Mouse (Mus musculus) kidney, postnatal 36 days (tissue): ENCODE data around the gene Gm20481.
A peak's percentile ranks its signal among the peaks of the same experiment; 100 is the strongest.
"Not testable (repeated sequence)": the region's sequence is repeated elsewhere in the genome, so short reads cannot be mapped to it uniquely, and the experiment has no call there.

Experiments used
- DNase-seq, 2 experiments: peaks; one replicate each; pipeline ENCODE4 v3.0.0; 2021 to 2022; ENCODE audit warnings: mixed read lengths in 2 of 2

Gene Gm20481

DNA sequence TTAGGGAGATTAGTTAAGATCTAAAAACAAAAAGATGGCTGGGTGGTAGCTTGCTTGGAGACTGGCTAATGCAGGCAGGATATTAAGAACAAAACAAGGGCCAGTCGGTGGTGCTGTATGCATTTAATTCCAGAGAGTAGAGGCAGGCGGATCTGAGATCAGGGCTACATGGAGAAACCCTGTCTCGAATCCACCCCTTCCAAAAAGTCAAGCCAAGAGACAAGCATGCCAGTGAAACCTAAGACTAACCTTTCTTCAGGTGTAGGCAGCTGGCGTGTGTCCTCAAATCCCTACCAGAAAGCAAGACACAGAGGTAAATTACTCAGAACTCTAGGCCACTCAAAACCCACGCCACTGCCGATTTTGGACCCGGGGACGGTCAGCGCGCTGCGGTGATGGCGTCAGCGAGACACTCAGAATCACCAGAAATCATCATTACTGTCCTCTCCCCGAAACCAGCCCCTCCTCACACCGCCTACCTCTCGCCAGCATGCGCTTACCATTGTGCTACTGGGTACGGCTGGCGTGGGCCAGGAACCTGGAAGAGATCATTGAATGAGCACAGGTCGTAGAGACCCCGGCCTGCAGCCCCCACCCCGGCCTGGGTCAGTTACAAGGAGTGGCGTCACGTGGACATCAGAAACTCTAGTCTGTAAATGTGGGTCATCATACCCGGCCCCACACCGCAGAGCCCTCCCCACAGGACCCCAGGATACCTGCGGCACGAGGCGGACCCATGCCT is 17.9 kb upstream of the Gm20481 start:
- DNase-seq: no peak

DNA sequence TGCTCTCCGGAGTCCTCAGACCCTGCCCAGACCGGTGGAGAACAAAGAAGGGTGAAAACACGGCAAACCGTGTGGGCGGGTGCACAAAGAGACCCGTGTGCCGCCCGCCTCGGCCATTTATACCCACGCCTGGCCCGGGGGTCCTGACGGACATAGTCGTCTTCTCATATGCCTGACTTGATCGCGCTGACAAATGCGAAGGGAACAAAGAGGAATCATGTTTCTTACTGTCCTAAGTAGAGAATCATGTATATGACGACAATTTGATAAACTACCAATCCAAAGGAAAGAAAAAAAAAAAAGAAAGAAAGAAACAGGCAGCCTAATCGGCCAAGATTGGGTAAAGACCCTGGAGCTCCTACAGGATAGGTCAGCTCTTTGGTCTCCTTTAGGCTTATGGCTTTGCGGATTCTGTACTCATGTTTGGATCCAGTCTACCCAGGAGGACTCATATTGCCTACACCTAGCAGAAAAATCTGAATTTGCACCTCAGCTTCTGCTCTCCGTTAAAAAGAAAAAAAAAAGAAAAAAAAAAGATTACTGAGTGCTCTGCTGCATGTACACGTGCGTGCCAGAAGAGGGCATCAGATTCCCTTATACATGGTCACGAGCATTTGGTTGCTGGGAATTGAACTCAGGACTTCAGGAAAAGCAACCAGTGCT is 17.2 kb upstream of the Gm20481 start:
- peak; percentile 66 to 84 for DNase-seq

DNA sequence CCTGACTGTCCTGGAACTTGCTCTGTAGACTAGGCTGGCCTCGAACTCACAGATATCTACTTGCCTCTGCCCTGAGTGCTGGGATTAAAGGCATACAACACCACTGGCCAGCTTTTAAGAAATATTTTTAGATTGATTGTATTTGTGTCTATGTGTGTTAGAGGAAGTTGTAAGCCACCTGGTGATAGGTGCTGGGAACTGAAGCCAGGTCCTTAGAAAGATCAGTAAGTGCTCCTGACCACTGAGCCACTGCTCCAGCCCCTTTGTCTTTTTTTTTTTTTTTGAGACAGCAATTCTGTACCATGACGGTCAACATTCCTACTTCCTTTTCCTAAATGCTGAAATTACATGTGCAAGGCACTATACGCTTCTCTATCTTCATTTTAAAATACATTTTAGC is 16.5 kb upstream of the Gm20481 start:
- no peak for DNase-seq

DNA sequence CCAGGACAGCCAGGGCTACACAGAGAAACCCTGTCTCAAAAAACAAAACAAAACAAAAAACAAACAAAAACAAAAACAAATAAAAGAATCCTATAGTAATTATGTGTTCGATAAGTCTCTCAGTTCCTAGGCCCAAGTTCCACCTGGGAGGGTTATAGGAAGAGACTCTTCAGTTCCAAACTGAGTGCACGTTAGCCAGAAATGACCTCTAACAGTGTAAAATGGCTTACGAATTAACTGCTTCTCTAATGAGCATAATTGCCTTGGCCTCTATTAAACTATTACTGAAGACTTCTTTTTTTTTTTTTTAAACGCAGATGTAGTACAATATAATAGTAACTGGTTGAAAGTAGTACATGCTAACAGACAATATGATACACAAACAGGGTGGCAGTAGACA is 15.8 kb upstream of the Gm20481 start:
- peak in 1 of 2 experiments; percentile 57 for DNase-seq

DNA sequence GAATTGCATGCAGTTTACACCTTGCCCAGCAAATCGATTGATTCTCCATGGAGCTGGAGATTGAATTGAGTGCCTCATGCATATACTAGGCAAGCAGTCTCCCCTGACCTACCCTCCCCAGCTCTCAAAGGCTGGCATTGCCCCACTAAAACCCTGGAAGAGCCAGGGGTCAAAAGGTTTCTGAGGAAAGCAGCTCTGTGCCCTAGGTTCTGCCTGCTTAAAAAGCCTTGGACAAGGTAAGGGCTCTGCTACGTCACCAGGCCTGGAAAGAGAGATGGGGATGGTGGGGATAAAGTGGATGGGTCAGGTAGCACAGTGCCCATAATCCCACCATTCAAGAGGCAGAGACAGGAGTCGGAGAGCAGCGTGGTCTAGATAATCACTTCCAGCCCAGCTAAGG is 14.9 kb upstream of the Gm20481 start:
- DNase-seq: no peak

DNA sequence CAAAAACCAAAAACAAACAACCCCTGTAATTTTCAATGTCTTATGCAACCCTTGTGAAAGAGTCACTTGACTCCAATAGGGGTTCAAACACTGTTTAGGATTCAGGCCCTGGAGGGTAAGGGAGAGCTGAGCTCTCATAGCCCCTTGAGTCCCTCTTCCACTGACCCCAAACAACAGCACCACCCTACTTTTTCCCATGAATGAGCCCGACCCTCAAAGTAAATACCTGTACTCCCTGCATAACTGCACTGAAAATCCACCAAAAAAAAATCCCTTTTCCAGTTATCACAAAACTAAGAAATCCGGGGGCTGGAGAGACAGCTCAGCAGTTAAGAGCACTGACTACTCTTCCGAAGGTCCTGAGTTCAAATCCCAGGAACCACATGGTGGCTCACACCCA is 13.8 kb upstream of the Gm20481 start:
- no peak for DNase-seq

DNA sequence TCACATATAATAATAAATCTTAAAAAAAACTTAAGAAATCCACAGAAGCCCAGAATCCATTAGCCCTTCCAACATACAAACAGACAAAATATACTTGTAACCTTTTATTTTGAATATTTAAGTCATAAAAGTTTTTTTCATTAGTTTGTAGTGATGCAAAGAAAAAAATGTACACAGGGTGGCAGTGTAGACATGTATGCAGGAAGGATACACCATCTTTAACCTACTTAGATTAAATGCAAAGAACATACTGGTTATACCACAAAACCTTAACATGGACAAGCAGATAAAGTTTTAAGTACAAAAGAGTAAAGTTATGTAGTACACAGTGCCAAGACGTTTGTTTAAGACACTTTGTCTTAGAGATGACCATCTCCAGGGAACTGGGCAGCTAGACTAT is 13.4 kb upstream of the Gm20481 start:
- DNase-seq: no peak

DNA sequence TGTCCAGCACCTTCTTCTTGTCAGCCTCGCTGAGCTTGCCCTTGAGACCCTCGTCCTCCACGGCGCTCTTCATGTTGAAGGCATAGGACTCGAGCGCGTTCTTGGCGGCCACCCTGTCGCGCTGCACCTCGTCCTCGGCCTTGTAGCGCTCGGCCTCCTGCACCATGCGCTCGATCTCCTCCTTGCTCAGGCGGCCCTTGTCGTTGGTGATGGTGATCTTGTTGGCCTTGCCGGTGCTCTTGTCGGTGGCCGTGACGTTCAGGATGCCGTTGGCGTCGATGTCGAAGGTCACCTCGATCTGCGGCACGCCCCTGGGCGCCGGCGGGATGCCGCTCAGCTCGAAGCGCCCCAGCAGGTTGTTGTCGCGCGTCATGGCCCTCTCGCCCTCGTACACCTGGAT is 12.4 kb upstream of the Gm20481 start:
- DNase-seq: not testable (repeated sequence)

DNA sequence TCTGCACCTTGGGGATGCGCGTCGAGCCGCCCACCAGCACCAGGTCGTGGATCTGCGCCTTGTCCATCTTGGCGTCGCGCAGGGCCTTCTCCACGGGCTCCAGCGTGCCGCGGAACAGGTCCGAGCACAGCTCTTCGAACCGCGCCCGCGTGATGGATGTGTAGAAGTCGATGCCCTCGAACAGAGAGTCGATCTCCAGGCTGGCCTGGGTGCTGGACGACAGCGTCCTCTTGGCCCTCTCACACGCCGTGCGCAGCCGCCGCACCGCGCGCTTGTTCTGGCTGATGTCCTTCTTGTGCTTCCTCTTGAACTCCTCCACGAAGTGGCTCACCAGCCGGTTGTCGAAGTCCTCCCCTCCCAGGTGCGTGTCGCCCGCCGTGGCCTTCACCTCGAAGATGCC is 11.7 kb upstream of the Gm20481 start:
- not testable (repeated sequence) for DNase-seq

DNA sequence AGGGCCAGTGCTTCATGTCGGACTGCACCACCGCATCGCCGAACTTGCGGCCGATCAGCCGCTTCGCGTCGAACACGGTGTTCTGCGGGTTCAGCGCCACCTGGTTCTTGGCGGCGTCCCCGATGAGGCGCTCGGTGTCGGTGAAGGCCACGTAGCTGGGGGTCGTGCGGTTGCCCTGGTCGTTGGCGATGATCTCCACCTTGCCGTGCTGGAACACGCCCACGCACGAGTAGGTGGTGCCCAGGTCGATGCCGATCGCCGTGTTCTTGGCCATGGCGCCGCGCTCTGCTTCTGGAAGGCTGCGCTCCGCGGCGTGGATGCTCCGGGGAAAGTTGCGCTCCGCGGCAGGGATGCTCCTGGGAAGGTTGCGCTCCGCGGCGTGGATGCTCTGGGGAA is 11.0 kb upstream of the Gm20481 start:
- DNase-seq: not testable (repeated sequence)

DNA sequence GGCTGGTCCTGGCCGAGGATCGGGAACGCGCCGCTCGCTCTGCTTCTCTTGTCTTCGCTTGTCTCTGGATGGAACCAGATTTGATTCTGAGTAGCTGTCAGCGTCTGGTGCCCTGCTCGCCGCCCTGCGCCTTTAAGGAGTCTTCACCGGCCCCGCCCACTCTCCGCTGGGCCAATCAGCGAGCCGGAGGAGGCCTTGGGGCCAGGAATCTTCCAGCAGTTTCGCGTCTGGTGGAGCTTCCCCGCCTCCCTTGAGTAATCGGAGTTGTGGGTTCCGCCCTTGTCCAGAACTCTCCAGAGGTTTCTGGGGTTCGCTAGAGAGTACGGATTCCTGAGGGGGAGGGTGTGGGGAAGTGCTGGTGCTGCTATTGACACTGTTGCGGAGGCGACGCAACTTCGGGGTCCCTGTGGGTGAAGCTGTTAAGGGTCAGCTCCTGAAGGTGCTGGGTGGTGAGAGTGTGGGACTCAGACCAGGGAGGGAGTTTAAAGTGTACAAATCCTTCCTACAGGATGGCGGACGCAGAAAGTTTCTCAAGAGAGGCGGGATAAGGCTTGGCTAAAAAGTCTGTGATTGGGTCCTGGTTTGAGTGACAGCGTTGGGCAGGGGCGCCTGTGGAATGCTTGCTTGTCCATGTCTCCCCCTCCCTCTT is 10.5 kb upstream of the Gm20481 start, which contains the start of gene Hspa1b:
TSS of gene Hspa1b (minus strand) at position 109 of the 649 bp plus-strand sequence.
- DNase-seq: peak; percentile 84 to 88

DNA sequence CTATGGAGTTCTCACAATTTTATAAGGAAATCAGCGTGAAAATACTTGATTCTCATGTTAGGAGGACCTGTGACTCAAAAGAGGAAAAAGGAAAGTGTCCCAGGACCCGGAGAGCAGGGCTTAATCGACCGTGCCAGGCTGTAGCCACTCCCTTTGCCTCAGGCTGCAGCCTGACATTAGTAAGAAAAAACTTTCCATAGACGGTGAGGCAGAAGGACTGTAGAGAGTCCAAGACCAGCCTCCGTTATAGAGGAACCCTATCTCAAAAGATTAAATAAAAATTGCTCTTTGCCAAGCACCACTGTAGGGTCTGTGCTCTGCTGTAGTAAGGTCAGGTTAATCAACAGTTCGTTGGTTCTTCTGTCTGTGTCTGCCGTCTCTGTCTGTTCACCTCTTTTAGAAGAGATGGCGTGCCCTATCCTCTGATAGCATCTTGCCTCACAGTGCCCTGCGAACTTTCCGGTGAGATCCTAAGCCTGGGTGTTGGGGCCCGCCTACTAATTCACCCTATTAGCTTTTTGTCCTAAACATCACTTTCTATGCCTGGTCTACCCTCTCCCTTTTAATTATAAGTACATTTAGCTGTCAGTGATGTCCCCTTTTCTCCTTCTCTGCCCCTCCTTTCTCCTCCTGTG is 9.7 kb upstream of the Gm20481 start:
- DNase-seq: peak; percentile 70 to 73

DNA sequence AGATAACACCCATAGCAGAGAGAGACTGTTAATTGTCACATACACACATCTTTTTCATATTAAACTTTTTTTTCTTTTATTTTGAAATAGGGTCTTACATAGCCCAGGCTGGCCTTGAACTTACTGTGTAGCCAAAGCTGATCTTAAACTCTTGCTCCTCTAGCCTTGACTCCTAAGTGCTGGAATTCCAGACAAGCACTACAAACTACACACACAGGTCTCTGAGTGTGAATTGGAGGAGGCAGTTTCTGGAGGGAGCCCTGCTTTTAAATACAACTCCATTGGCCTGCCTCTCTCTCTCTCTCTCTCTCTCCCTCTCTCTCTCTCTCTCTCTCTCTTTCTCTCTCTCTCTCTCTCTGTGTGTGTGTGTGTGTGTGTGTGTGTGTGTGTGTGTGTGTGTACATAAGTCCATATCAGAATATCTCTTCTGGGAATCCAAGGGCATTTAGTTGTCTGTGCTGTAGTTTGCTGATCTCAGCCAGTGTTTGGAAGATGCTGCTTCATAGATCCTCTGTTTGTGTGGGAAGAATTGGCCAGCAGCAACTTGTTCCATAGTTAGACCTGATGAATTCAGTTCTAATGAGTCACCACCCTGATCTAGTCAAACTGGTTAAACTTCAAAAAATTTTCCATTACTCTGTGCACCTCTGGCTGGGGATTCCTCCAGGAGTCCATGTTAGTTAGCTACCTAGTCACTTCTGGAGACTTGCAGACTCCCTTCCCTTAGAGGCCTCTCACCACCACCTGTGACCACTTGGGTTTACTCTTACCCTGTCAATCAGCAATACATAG is 8.8 kb upstream of the Gm20481 start:
- DNase-seq: peak in 1 of 2 experiments; percentile 43

DNA sequence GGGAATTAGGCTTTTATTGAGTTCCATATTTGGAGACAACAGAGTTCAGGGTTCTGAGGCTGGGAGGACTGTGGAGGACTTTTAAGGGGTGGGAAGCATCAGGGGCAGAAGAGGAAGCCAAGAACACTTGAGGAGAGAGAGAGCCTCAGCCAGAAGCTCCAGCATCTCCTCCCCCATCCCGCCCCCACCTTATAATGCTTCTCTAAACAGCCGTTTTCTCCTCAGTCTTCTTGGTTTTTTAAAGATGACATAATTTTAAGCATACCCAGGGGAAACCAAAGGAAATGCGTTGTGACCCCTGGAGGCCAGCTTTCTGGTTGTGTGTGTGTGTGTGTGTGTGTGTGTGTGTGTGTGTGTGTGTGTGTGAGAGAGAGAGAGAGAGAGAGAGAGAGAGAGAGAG is 7.6 kb upstream of the Gm20481 start:
- no peak for DNase-seq

DNA sequence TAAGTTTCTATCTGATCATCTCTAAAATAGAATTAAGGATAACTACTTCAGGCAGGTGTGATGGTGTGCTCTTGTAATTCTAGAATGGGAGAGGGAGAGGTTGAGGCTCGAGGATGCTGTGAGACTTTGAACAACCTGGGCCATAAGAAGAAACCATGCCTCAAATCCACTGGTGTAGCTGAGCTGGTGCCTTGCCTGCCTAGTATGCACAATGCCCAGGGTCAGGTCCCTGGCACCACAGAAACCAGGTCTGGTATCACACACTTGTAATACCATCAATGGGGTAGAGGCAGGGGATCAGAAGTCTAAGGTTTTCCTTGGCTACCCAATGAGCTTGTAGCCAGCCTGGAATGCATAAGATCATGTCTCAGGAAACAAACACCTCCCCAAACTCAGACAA is 6.9 kb upstream of the Gm20481 start:
- no peak for DNase-seq

DNA sequence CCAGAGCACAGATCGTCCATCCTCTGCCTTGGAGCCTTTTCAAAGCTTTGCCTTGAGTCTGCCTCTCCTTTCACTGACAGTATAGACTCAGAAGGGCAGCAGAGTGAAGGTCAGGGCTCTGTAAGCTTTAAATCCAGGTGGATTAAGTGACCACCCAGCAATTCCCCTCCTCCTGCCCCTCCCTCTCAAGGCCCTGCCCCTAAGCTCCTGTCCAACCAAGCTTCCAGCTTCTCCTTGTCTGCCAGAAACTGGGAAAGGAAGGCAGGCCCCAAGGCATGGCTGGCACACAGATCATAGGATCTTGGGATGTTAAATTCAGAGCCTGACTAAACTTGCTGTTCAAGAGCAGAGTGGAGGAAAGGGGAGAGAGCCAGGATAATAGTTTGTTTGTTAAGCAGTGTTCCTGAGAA is 5.1 kb upstream of the Gm20481 start:
- DNase-seq: peak; percentile 53 to 73

DNA sequence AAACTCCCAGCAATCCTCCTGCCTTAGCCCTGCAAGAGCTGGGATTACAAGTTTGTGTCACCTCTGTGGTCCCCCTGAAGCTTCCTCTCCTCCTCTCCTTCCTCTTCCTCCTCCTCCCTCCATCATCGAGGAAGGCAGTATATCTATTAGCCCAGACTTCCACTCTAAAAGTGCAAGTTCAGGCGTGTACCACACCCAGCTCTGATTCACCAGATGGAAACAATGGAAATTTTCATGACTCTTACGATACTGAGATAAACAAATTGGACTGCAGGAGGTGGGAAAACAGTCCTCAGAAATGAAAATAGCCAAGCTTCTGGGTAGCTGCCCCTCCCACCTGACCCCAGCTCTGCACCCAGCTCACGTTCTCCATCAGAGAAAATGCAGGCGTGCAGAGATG is 4.1 kb upstream of the Gm20481 start:
- no peak for DNase-seq

DNA sequence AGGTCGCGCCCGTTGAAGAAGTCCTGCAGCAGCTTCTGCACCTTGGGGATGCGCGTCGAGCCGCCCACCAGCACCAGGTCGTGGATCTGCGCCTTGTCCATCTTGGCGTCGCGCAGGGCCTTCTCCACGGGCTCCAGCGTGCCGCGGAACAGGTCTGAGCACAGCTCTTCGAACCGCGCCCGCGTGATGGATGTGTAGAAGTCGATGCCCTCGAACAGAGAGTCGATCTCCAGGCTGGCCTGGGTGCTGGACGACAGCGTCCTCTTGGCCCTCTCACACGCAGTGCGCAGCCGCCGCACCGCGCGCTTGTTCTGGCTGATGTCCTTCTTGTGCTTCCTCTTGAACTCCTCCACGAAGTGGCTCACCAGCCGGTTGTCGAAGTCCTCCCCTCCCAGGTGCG is 1.1 kb downstream of the Gm20481 start:
- DNase-seq: not testable (repeated sequence)

DNA sequence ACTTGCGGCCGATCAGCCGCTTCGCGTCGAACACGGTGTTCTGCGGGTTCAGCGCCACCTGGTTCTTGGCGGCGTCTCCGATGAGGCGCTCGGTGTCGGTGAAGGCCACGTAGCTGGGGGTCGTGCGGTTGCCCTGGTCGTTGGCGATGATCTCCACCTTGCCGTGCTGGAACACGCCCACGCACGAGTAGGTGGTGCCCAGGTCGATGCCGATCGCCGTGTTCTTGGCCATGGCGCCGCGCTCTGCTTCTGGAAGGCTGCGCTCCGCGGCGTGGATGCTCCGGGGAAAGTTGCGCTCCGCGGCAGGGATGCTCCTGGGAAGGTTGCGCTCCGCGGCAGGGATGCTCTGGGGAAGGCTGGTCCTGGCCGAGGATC is 2.0 kb downstream of the Gm20481 start:
- not testable (repeated sequence) for DNase-seq

DNA sequence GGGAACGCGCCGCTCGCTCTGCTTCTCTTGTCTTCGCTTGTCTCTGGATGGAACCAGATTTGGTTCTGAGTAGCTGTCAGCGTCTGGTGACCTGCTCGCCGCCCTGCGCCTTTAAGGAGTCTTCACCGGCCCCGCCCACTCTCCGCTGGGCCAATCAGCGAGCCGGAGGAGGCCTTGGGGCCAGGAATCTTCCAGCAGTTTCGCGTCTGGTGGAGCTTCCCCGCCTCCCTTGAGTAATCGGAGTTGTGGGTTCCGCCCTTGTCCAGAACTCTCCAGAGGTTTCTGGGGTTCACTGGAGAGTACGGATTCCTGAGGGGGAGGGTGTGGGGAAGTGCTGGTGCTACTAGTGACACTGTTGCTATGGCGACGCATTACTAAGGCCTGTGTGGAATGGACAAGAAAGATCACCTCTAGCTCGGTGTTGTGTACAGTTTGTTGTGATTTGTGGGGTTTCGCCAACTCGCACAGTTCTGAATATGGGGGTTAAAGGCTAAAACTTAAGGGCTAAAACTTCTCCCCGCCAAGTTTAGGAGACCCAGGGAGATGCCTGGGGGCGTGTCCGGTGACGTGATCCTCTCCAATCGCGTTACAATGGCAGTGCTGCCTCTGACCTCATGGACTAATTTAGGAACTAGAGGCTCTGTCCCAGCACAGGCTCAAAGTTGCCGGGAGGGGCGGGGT is 2.5 kb downstream of the Gm20481 start, which contains the start of the genes Hspa1a and Hspa1l:
TSS of gene Hspa1a (minus strand) at position 88 of the 681 bp plus-strand sequence.
TSS of gene Hspa1l (plus strand) at position 635 of the 681 bp plus-strand sequence.
- DNase-seq: peak; percentile 84 to 95

DNA sequence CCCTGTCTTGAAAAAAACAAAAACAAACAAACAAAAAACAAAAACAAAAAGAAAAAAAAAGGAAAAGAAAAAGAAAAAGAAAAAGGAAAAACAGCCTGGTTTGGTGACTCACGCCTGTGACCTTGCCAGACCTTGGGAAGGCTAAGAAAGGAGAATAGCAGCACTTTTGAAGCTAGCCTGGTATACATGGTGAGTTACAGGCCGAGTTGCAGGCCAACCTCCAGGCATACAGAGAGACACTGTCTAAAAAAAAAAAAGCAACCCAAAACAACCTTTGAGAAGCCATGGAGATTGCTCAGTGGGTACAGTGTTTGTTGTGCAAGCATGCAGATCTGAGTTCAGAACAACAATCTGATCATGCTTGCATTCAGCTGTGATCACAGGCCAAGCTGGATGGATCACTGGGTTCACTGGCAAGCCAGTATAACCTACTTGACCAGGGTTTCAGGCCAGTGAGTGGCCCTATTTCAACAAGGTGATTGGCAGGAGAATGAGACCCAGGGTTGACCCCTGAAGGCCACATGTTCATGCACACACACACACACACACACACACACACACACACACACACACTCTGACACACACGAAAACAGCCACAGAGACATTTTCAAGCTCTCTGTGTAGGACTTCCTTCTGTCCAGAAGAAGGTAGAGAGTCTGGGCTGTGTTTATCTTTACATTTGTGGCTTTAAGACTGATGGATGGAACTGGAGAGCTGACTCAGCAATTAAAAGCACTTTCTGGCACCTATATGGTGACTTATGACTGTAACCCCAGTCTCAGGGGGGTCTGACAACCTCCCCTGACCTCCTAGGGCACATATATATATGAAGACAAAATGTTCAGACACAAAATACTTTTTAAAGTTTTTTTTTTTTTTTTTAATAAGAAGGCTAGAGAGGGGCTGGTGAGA is 6.1 kb downstream of the Gm20481 start:
- DNase-seq: no peak
